Mouse (Mus musculus): ENCODE measurements at regions not wholly inside any gene's neighbourhood (a gene's known extent, or its start where the extent isn't known, plus 50 kb on each side); places are given as distances from the start of the nearest gene placed in this dataset.

DNA sequence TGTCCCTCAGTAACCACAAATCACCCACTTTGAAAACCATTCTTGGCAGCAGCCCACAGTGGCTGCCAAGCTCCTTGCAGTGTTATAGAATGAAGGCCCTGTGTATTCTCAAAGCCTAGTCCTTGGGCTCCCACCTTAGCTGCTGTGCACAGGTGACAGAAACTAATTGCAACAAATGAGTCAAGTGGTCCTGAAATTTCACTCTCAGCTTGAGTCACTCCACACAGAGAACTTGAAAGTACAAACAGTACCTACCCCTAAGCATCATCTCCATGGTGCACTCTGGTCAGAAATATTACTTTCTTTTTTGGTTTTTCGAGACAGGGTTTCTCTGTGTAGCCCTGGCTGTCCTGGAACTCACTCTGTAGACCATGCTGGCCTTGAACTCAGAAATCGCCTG, 54.2 kb upstream of the Rnft1 start:
- TF ChIP-seq GATA1 (IDR thresholded peaks at IDR 0.05; ENCODE audit: borderline replicate concordance, low read length), result no peak
- no peak for TF ChIP-seq FLI1 (IDR thresholded peaks at IDR 0.05; ENCODE audit: low read length)

All from megakaryocyte, embryonic 14.5 days (primary cell).